In the genomic region with DNA sequence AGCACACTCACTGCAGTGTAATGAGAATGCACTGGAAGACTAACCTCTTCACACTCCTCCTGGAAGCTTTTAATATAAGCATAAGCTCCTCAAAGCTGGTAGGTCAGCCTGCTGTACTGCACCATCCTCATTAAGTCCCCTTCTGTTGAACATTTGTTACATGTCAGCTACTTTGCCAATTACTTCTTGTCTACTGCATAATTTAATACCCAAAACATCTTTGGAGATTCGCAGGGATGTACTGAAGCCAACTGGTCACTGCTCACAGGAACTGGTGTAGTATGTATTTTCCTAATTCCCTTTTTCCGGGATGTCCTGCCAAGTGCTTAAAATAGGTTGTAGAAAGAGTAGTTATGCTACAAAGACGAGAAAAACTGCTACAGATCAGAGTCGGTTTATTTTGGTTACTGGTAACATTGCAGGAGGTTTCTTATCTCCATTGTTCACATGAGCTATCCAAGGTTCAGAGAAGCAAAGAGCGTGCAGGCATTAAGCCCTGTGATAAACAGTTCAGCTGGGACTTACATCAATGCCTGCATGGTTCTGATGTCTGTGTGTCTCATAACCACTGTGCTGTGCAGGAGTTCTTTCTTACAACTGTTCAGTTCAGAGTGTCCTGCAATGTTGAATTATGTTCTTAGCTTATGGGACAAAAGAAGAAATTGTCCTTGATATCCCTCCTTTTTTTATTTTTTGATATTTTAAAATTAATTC, we compare ENCODE assay signal across 12 mouse cellular contexts.
A peak's percentile ranks its signal among the peaks of the same experiment; 100 is the strongest.
DNase-seq lines count a peak whose midpoint lies in the region; ATAC-seq lines count a peak whose summit lies in the region.
"Had no signal": no experiment of that assay in that cellular context is flagged by ENCODE, and none has a peak within 500 bp of the region (broad histone marks: within the 10 kb centered on the region; RNA-seq: fewer than 3 reads in every experiment).

No protein-coding gene starts in this region.

- no peak overlapping the region for H3K4me3 ChIP-seq in heart, embryonic 11.5 days (ENCODE audit: low read depth, low read length)
- H3K4me3 ChIP-seq in kidney, embryonic 14.5 days (ENCODE audit: low read length): no peak overlapping the region
- no peak overlapping the region for H3K4me3 ChIP-seq in midbrain, embryonic 15.5 days
- H3K4me3 ChIP-seq: lung, embryonic 15.5 days had no signal

- H3K4me2 ChIP-seq in heart, embryonic 11.5 days: peak overlapping the region; percentile 9; the same call in 1 of the 2 replicates
- no peak overlapping the region for H3K4me2 ChIP-seq in kidney, embryonic 14.5 days (replicated peaks; ENCODE audit: low read depth, low read length)
- no peak overlapping the region for H3K4me2 ChIP-seq in midbrain, embryonic 15.5 days
- H3K4me2 ChIP-seq: lung, embryonic 15.5 days had no signal

- H3K27ac ChIP-seq in heart, embryonic 11.5 days (ENCODE audit: low read depth, low read length): no peak overlapping the region
- H3K27ac ChIP-seq in kidney, embryonic 14.5 days (ENCODE audit: low read depth, low read length): no peak overlapping the region
- H3K27ac ChIP-seq in midbrain, embryonic 15.5 days: no peak overlapping the region
- H3K27ac ChIP-seq: lung, embryonic 15.5 days had no signal

- WGBS in heart, embryonic 11.5 days (ENCODE audit: insufficient replicate concordance): 30% methylated on average over 5 of the region's 5 CpGs
- WGBS in kidney, embryonic 14.5 days: 57% methylated on average over 5 of the region's 5 CpGs
- 46% methylated on average over 5 of the region's 5 CpGs for WGBS in midbrain, embryonic 15.5 days

- no peaks in the 10 kb centered on the region for H3K36me3 ChIP-seq in heart, embryonic 11.5 days (ENCODE audit: control insufficient read depth, insufficient read depth, low read length)
- no peaks in the 10 kb centered on the region for H3K36me3 ChIP-seq in kidney, embryonic 14.5 days (ENCODE audit: control insufficient read depth, insufficient read depth, low read length)
- H3K36me3 ChIP-seq in midbrain, embryonic 15.5 days (replicated peaks): no peaks in the 10 kb centered on the region
- H3K36me3 ChIP-seq: lung, embryonic 15.5 days had no signal

- ATAC-seq in heart, embryonic 11.5 days (replicated peaks; ENCODE audit: insufficient number of reproducible peaks, low FRiP score, low TSS enrichment): no peak
- no peak for ATAC-seq in kidney, embryonic 14.5 days (ENCODE audit: low FRiP score, low TSS enrichment)
- peak; percentile 87 for ATAC-seq in midbrain, embryonic 15.5 days (replicated peaks)

- no peak for DNase-seq in heart, postnatal 25 days (ENCODE audit: low spot score)
- DNase-seq in kidney, postnatal 14 days: peak; percentile 15
- peak; percentile 47 for DNase-seq in brain, embryonic 18.5 days (ENCODE audit: low read depth, low spot score)
- no peak for DNase-seq in neural tube, embryonic 10.5 days (ENCODE audit: extremely low spot score, low spot score)
- DNase-seq: adrenal gland, postnatal 10 days; cerebellum, adult 11-12 months; right cerebral cortex, postnatal 4 days; thymus, adult 18-20 months had no signal

- H3K9me3 ChIP-seq in heart, embryonic 11.5 days (replicated peaks; ENCODE audit: control insufficient read depth, low read length): no peaks in the 10 kb centered on the region
- H3K9me3 ChIP-seq in kidney, embryonic 14.5 days (ENCODE audit: control insufficient read depth, low read length): no peaks in the 10 kb centered on the region
- no peaks in the 10 kb centered on the region for H3K9me3 ChIP-seq in midbrain, embryonic 15.5 days
- H3K9me3 ChIP-seq: lung, embryonic 15.5 days had no signal

- 0 out of 2 replicates have a peak, but pooled peaks cover 3% of the 10 kb centered on the region for H3K4me1 ChIP-seq in heart, embryonic 11.5 days (ENCODE audit: control insufficient read depth, insufficient read depth, low read length)
- H3K4me1 ChIP-seq in kidney, embryonic 14.5 days (ENCODE audit: control insufficient read depth, insufficient read depth, low read length): no peaks in the 10 kb centered on the region
- H3K4me1 ChIP-seq in midbrain, embryonic 15.5 days: peaks cover 3% of the 10 kb centered on the region; the same call in 1 of the 2 replicates

- H3K27me3 ChIP-seq in heart, embryonic 11.5 days (ENCODE audit: control insufficient read depth, insufficient read depth, low read length): no peaks in the 10 kb centered on the region
- no peaks in the 10 kb centered on the region for H3K27me3 ChIP-seq in kidney, embryonic 14.5 days (ENCODE audit: control insufficient read depth, insufficient read depth, low read length)
- H3K27me3 ChIP-seq in midbrain, embryonic 15.5 days (replicated peaks): no peaks in the 10 kb centered on the region
- H3K27me3 ChIP-seq: lung, embryonic 15.5 days had no signal

- intact Hi-C loops in heart, postnatal 25 days (cut with DNase I): no loop called here

- H3K9ac ChIP-seq in heart, embryonic 11.5 days (ENCODE audit: low read depth, low read length): no peak overlapping the region
- H3K9ac ChIP-seq in kidney, embryonic 14.5 days (ENCODE audit: low read depth, low read length): no peak overlapping the region
- no peak overlapping the region for H3K9ac ChIP-seq in midbrain, embryonic 15.5 days
- H3K9ac ChIP-seq: lung, embryonic 15.5 days had no signal

Comparison
In these comparisons a context has a peak if more than half of its experiments do, and no peak if none do; other contexts are left out.
1. DNase-seq: peak in kidney, postnatal 14 days (single experiment) and brain, embryonic 18.5 days (single experiment); none in heart, postnatal 25 days (single experiment) and neural tube, embryonic 10.5 days (single experiment).